Mouse (Mus musculus) T-cell, adult 2 months (primary cell): ENCODE data around the gene Iars2.
"Not testable (repeated sequence)": the region's sequence is repeated elsewhere in the genome, so short reads cannot be mapped to it uniquely, and the experiment has no call there.

ENCODE experiments used
- DNase-seq: peaks from one replicate; pipeline ENCODE4 v3.0.0; 2022; ENCODE audit warnings: low spot score

Gene Iars2

GRCm38 (mm10) chr1:185331983-185332430 lies 2.8 kb upstream of the Iars2 start, which contains the start of gene Bpnt1:
Gene Bpnt1 (plus strand): TSS chr1:185332149.
- DNase-seq, result peak; percentile 84

- no peak for DNase-seq
Observed at GRCm38 (mm10) chr1:185331364-185331763, 2.2 kb upstream of the Iars2 start.

- DNase-seq, result no peak
Observed at GRCm38 (mm10) chr1:185329851-185330250, 655 bp upstream of the Iars2 start.

GRCm38 (mm10) chr1:185327754-185328345 lies 1.3 kb downstream of the Iars2 start:
- not testable (repeated sequence) for DNase-seq

GRCm38 (mm10) chr1:185315846-185316568 lies 13.2 kb downstream of the Iars2 start:
- no peak for DNase-seq

GRCm38 (mm10) chr1:185314546-185314945 lies 14.7 kb downstream of the Iars2 start:
- no peak for DNase-seq

GRCm38 (mm10) chr1:185311949-185312348 lies 17.2 kb downstream of the Iars2 start:
- DNase-seq, result no peak

GRCm38 (mm10) chr1:185308908-185309307 lies 20.3 kb downstream of the Iars2 start:
- DNase-seq, result no peak

GRCm38 (mm10) chr1:185308334-185308733 lies 20.9 kb downstream of the Iars2 start:
- no peak for DNase-seq

GRCm38 (mm10) chr1:185307645-185308044 lies 21.6 kb downstream of the Iars2 start:
- no peak for DNase-seq

- DNase-seq, result no peak
Observed at GRCm38 (mm10) chr1:185306836-185307235, 22.4 kb downstream of the Iars2 start.

- no peak for DNase-seq
Observed at GRCm38 (mm10) chr1:185302816-185303215, 26.4 kb downstream of the Iars2 start.

- no peak for DNase-seq
Observed at GRCm38 (mm10) chr1:185298496-185298895, 30.7 kb downstream of the Iars2 start.

- no peak for DNase-seq
Observed at GRCm38 (mm10) chr1:185296850-185297249, 32.3 kb downstream of the Iars2 start.

- no peak for DNase-seq
Observed at GRCm38 (mm10) chr1:185292646-185293360, 36.4 kb downstream of the Iars2 start.

GRCm38 (mm10) chr1:185291336-185291735 lies 37.9 kb downstream of the Iars2 start:
- DNase-seq, result no peak

GRCm38 (mm10) chr1:185289231-185289630 lies 40.0 kb downstream of the Iars2 start:
- DNase-seq, result no peak

- no peak for DNase-seq
Observed at GRCm38 (mm10) chr1:185287066-185287465, 42.1 kb downstream of the Iars2 start.

- no peak for DNase-seq
Observed at GRCm38 (mm10) chr1:185285171-185285570, 44.0 kb downstream of the Iars2 start.

- no peak for DNase-seq
Observed at GRCm38 (mm10) chr1:185284740-185285139, 44.5 kb downstream of the Iars2 start.

GRCm38 (mm10) chr1:185283247-185283646 lies 45.9 kb downstream of the Iars2 start:
- no peak for DNase-seq

- DNase-seq, result no peak
Observed at GRCm38 (mm10) chr1:185282846-185283245, 46.4 kb downstream of the Iars2 start.

GRCm38 (mm10) chr1:185280616-185281015 lies 48.6 kb downstream of the Iars2 start:
- DNase-seq, result no peak
